Mouse (Mus musculus) layer of hippocampus, postnatal 10 days (tissue): ENCODE results near the gene Akip1. TPM values are rescaled to one million over a fixed set of nuclear protein-coding genes. Genes with fewer than 3 reads are reported as not detected.

ENCODE experiments used
- total RNA-seq, 2 experiments: library from RNA; stranded (reverse); gene quantifications; 2 replicates each; pipeline ENCODE4 v1.2.3; 2021

Gene Akip1
- total RNA-seq, 2 experiments from 2014 or later: 6.7 to 6.9 TPM

Other genes starting within 250 kb of the Akip1 start
- 1 to 10 TPM; 4.0 to 4.5 TPM for gene Trim66, start 195.6 kb upstream of the Akip1 start, total RNA-seq
- 100 to 1,000 TPM; 148 to 164 TPM for gene Rpl27a, start 184.5 kb upstream of the Akip1 start, total RNA-seq
- gene St5, start 85 bp upstream of the Akip1 start, total RNA-seq: 10 to 100 TPM; 30.8 to 33.5 TPM
- under 1 TPM; 0.30 to 0.40 TPM for gene BC051019, start 20.2 kb downstream of the Akip1 start, total RNA-seq
- gene Ascl3, start 28.0 kb downstream of the Akip1 start, total RNA-seq: not detected
- gene Tmem9b, start 49.2 kb downstream of the Akip1 start, total RNA-seq: 10 to 100 TPM; 73.2 to 76.8 TPM
- gene Nrip3, start 78.3 kb downstream of the Akip1 start, total RNA-seq: 100 to 1,000 TPM; 168 to 170 TPM
- gene Scube2, start 162.0 kb downstream of the Akip1 start, total RNA-seq: 1 to 10 TPM; 1.8 to 2.1 TPM